Mouse (Mus musculus) lung, embryonic 14.5 days (tissue): Measurements from ENCODE around the gene Myo18a. TPM values are rescaled to one million over a fixed set of nuclear protein-coding genes. Genes with fewer than 3 reads are reported as not detected.
"Not testable (repeated sequence)": the region's sequence is repeated elsewhere in the genome, so short reads cannot be mapped to it uniquely, and the experiment has no call there.

Experiments used
- ATAC-seq: fragments of 200-750 bp; cut with Nextera tagmentation; 2 replicates; pipeline ENCODE4 v1.8.0; 2017; ENCODE audit warnings: mild to moderate bottlenecking, moderate TSS enrichment, moderate library complexity; ENCODE audit not compliant: insufficient read depth
- DNase-seq: peaks from one replicate; pipeline ENCODE4 v3.0.0-alpha.2; 2015
- H3K27ac ChIP-seq: fragments of 300-500 bp; sonication (generic); 2 replicates; pipeline ENCODE4 v1.5.1; 2014; ENCODE audit warnings: low read depth, mild to moderate bottlenecking, moderate library complexity
- H3K27me3 ChIP-seq: fragments of 300-500 bp; sonication (generic); 2 replicates; pipeline ENCODE4 v1.6.1; 2014; ENCODE audit warnings: low read length, control low read depth; ENCODE audit not compliant: insufficient read depth
- H3K36me3 ChIP-seq: fragments of 300-500 bp; sonication (generic); 2 replicates; pipeline ENCODE4 v1.6.1; 2014; ENCODE audit warnings: control low read depth; ENCODE audit not compliant: insufficient read depth
- H3K4me1 ChIP-seq: fragments of 300-500 bp; sonication (generic); 2 replicates; pipeline ENCODE4 v1.6.1; 2014; ENCODE audit warnings: antibody characterized with exemption, control low read depth; ENCODE audit not compliant: insufficient read depth
- H3K4me2 ChIP-seq: fragments of 300-500 bp; sonication (generic); 2 replicates; pipeline ENCODE4 v1.6.1; 2014; ENCODE audit warnings: mild to moderate bottlenecking
- H3K4me3 ChIP-seq: fragments of 300-500 bp; sonication (generic); 2 replicates; pipeline ENCODE4 v1.5.1; 2014; ENCODE audit warnings: low read depth, low read length
- H3K9ac ChIP-seq: fragments of 300-500 bp; sonication (generic); 2 replicates; pipeline ENCODE4 v1.6.1; 2014
- H3K9me3 ChIP-seq: fragments of 300-500 bp; sonication (generic); 2 replicates; pipeline ENCODE4 v1.6.1; 2016; ENCODE audit warnings: low read depth, low read length, control low read depth
- CTCF ChIP-seq: IDR thresholded peaks from 2 replicates; pipeline ENCODE4 v1.5.1; 2016; ENCODE audit warnings: antibody characterized with exemption, low read depth
- WGBS: fragments of 180-500 bp; shearing (Covaris S2); extraction: QIAGEN DNeasy Blood & Tissue Kit; methylation state at CpG from one replicate; pipeline ENCODE4 v1.1.7; 2014; 5-methylcytosine and 5-hydroxymethylcytosine counted together
- polyA plus RNA-seq: library from polyadenylated mRNA; unstranded; fragments of >200 nt; fragmentation: Nextera tagmentation; extraction: Ambion mirVana; gene quantifications from 2 replicates; pipeline ENCODE4 v1.2.1, GENCODE M21; 2014

Gene Myo18a
- polyA plus RNA-seq, 1 experiment from 2014 or later, result 35.0 TPM

- Histone ChIP-seq H3K27ac (no peak overlapping the region), H3K36me3 (no peaks in the 10 kb centered on the region), H3K4me1 (no peaks in the 10 kb centered on the region), H3K27me3 (no peaks in the 10 kb centered on the region), H3K4me3 (no peak overlapping the region), H3K9me3 (no peaks in the 10 kb centered on the region), H3K4me2 (no peak overlapping the region), H3K9ac (no peak overlapping the region)
- under 1% methylated on average over 6 of the region's 6 CpGs for WGBS
- ATAC-seq, result no peak
- DNase-seq, result peak; percentile 95
- TF ChIP-seq CTCF, result peak; percentile 97
These were observed 25.8 kb upstream of the Myo18a start for GRCm38 (mm10) chr11:77737289-77737688.

- 50% methylated on average over 7 of the region's 7 CpGs for WGBS
- no peak overlapping the region for H3K27ac ChIP-seq
- no peak for TF ChIP-seq CTCF
- H3K9me3 ChIP-seq, result no peaks in the 10 kb centered on the region
- H3K27me3 ChIP-seq, result no peaks in the 10 kb centered on the region
- H3K36me3 ChIP-seq, result no peaks in the 10 kb centered on the region
- H3K9ac ChIP-seq, result no peak overlapping the region
- no peak for ATAC-seq
- no peak overlapping the region for H3K4me2 ChIP-seq
- H3K4me3 ChIP-seq, result no peak overlapping the region
- no peak for DNase-seq
- no peaks in the 10 kb centered on the region for H3K4me1 ChIP-seq
These were observed 24.5 kb upstream of the Myo18a start for GRCm38 (mm10) chr11:77738555-77738954.

- Histone ChIP-seq H3K36me3 (no peaks in the 10 kb centered on the region), H3K4me1 (no peaks in the 10 kb centered on the region), H3K9ac (no peak overlapping the region), H3K4me3 (no peak overlapping the region), H3K27me3 (no peaks in the 10 kb centered on the region), H3K9me3 (no peaks in the 10 kb centered on the region), H3K4me2 (no peak overlapping the region), H3K27ac (no peak overlapping the region)
- no peak for DNase-seq
- TF ChIP-seq CTCF, result peak; percentile 41
- WGBS, result 40% methylated on average over 6 of the region's 6 CpGs
- no peak for ATAC-seq
These were observed 19.1 kb upstream of the Myo18a start for GRCm38 (mm10) chr11:77743966-77744365.

- no peak overlapping the region for H3K4me2 ChIP-seq
- TF ChIP-seq CTCF, result no peak
- H3K4me3 ChIP-seq, result no peak overlapping the region
- no peaks in the 10 kb centered on the region for H3K9me3 ChIP-seq
- H3K27me3 ChIP-seq, result no peaks in the 10 kb centered on the region
- WGBS, result 78% methylated on average over 4 of the region's 4 CpGs
- no peak overlapping the region for H3K9ac ChIP-seq
- H3K27ac ChIP-seq, result no peak overlapping the region
- no peaks in the 10 kb centered on the region for H3K36me3 ChIP-seq
- H3K4me1 ChIP-seq, result no peaks in the 10 kb centered on the region
- no peak for ATAC-seq
- DNase-seq, result no peak
These were observed 16.4 kb upstream of the Myo18a start for GRCm38 (mm10) chr11:77746652-77747051.

- WGBS, result 94% methylated on average over 13 of the region's 15 CpGs
- not testable (repeated sequence) for H3K4me1 ChIP-seq, ATAC-seq
These were observed 15.9 kb upstream of the Myo18a start for GRCm38 (mm10) chr11:77747103-77747502.

GRCm38 (mm10) chr11:77748996-77749395 lies 14.1 kb upstream of the Myo18a start:
- Histone ChIP-seq H3K4me2 (no peak overlapping the region), H3K9ac (no peak overlapping the region), H3K4me3 (no peak overlapping the region), H3K9me3 (no peaks in the 10 kb centered on the region), H3K36me3 (no peaks in the 10 kb centered on the region), H3K27me3 (no peaks in the 10 kb centered on the region), H3K27ac (no peak overlapping the region), H3K4me1 (no peaks in the 10 kb centered on the region)
- TF ChIP-seq CTCF, result no peak
- WGBS, result 74% methylated on average over 5 of the region's 5 CpGs
- DNase-seq (no peak), ATAC-seq (no peak)

More at GRCm38 (mm10) chr11:77747103-77747502, 15.9 kb upstream of the Myo18a start:
- not testable (repeated sequence) for H3K9ac ChIP-seq, H3K4me3 ChIP-seq, H3K27ac ChIP-seq, H3K27me3 ChIP-seq, DNase-seq, H3K36me3 ChIP-seq, H3K4me2 ChIP-seq, H3K9me3 ChIP-seq

GRCm38 (mm10) chr11:77752525-77752924 lies 10.5 kb upstream of the Myo18a start:
- H3K36me3 ChIP-seq, result no peaks in the 10 kb centered on the region
- DNase-seq, result no peak
- no peaks in the 10 kb centered on the region for H3K27me3 ChIP-seq
- no peak for ATAC-seq
- no peak for TF ChIP-seq CTCF
- no peaks in the 10 kb centered on the region for H3K4me1 ChIP-seq
- H3K9me3 ChIP-seq, result no peaks in the 10 kb centered on the region
- WGBS, result 61% methylated on average over 5 of the region's 5 CpGs
- no peak overlapping the region for H3K9ac ChIP-seq
- no peak overlapping the region for H3K27ac ChIP-seq
- no peak overlapping the region for H3K4me3 ChIP-seq
- H3K4me2 ChIP-seq, result no peak overlapping the region

GRCm38 (mm10) chr11:77753469-77753868 lies 9.6 kb upstream of the Myo18a start:
- TF ChIP-seq CTCF, result no peak
- no peaks in the 10 kb centered on the region for H3K9me3 ChIP-seq

More at GRCm38 (mm10) chr11:77753469-77753868, 9.6 kb upstream of the Myo18a start:
- Histone ChIP-seq H3K27ac (no peak overlapping the region), H3K9ac (no peak overlapping the region), H3K27me3 (no peaks in the 10 kb centered on the region), H3K4me1 (no peaks in the 10 kb centered on the region), H3K4me3 (no peak overlapping the region), H3K4me2 (no peak overlapping the region), H3K36me3 (no peaks in the 10 kb centered on the region)
- DNase-seq, result no peak
- WGBS, result 67% methylated on average over 3 of the region's 3 CpGs
- no peak for ATAC-seq
